Mouse (Mus musculus): ENCODE results near the gene Cers3.

The Cers3 gene

GRCm38 (mm10) chr7:66840008-66840719 is 96.9 kb downstream of the Cers3 start:
- peak; percentile 52 for DNase-seq (ENCODE audit: low spot score)

- DNase-seq (ENCODE audit: low spot score) = no peak
Measured at GRCm38 (mm10) chr7:66841165-66841564, 97.9 kb downstream of the Cers3 start.

- peak; percentile 81 for DNase-seq (ENCODE audit: low spot score)
Measured at GRCm38 (mm10) chr7:66842021-66842420, 98.7 kb downstream of the Cers3 start.

- DNase-seq (ENCODE audit: low spot score) = no peak
Measured at GRCm38 (mm10) chr7:66843846-66844245, 100.5 kb downstream of the Cers3 start.

GRCm38 (mm10) chr7:66846582-66846981 is 103.3 kb downstream of the Cers3 start:
- no peak for DNase-seq (ENCODE audit: low spot score)

- no peak for DNase-seq (ENCODE audit: low spot score)
Measured at GRCm38 (mm10) chr7:66847299-66847698, 104.0 kb downstream of the Cers3 start.

- no peak for DNase-seq (ENCODE audit: low spot score)
Measured at GRCm38 (mm10) chr7:66849316-66849715, 106.0 kb downstream of the Cers3 start.

GRCm38 (mm10) chr7:66852164-66852563 is 108.9 kb downstream of the Cers3 start:
- no peak for DNase-seq (ENCODE audit: low spot score)

GRCm38 (mm10) chr7:66857610-66858009 is 114.3 kb downstream of the Cers3 start:
- no peak for DNase-seq (ENCODE audit: low spot score)

- DNase-seq (ENCODE audit: low spot score) = no peak
Measured at GRCm38 (mm10) chr7:66858247-66859075, 115.2 kb downstream of the Cers3 start.

GRCm38 (mm10) chr7:66859220-66859619 is 115.9 kb downstream of the Cers3 start:
- no peak for DNase-seq (ENCODE audit: low spot score)

- DNase-seq (ENCODE audit: low spot score) = peak; percentile 24
Measured at GRCm38 (mm10) chr7:66866944-66867718, 123.8 kb downstream of the Cers3 start.

- peak; percentile 44 for DNase-seq (ENCODE audit: low spot score)
Measured at GRCm38 (mm10) chr7:66867719-66868501, 124.6 kb downstream of the Cers3 start.

- DNase-seq (ENCODE audit: low spot score) = no peak
Measured at GRCm38 (mm10) chr7:66871520-66871919, 128.2 kb downstream of the Cers3 start.

- no peak for DNase-seq (ENCODE audit: low spot score)
Measured at GRCm38 (mm10) chr7:66871940-66872511, 128.7 kb downstream of the Cers3 start.

- no peak for DNase-seq (ENCODE audit: low spot score)
Measured at GRCm38 (mm10) chr7:66873235-66873634, 129.9 kb downstream of the Cers3 start.

All from embryo, embryonic 10 days (tissue).